Mouse (Mus musculus) kidney, embryonic 14.5 days (tissue): Measurements from ENCODE around the gene Tnni3. TPM values are rescaled to one million over a fixed set of nuclear protein-coding genes. Genes with fewer than 3 reads are reported as not detected.
"Not testable (repeated sequence)": the region's sequence is repeated elsewhere in the genome, so short reads cannot be mapped to it uniquely, and the experiment has no call there.

ENCODE experiments used
- ATAC-seq: fragments of 200-750 bp; cut with Nextera tagmentation; 2 replicates; pipeline ENCODE4 v1.8.0; 2017; ENCODE audit warnings: moderate number of reproducible peaks, mild to moderate bottlenecking, moderate TSS enrichment, moderate library complexity; ENCODE audit not compliant: low FRiP score, low TSS enrichment
- H3K27ac ChIP-seq: fragments of 300-500 bp; sonication (generic); 2 replicates; pipeline ENCODE4 v1.5.1; 2014; ENCODE audit warnings: low read depth, mild to moderate bottlenecking, low read length, moderate library complexity, mixed read lengths
- H3K27me3 ChIP-seq: fragments of 300-500 bp; sonication (generic); 2 replicates; pipeline ENCODE4 v1.6.1; 2014; ENCODE audit warnings: mild to moderate bottlenecking, low read length; ENCODE audit not compliant: control insufficient read depth, insufficient read depth
- H3K36me3 ChIP-seq: fragments of 300-500 bp; sonication (generic); 2 replicates; pipeline ENCODE4 v1.6.1; 2014; ENCODE audit warnings: low read length, mixed read lengths; ENCODE audit not compliant: control insufficient read depth, insufficient read depth
- H3K4me1 ChIP-seq: fragments of 300-500 bp; sonication (generic); 2 replicates; pipeline ENCODE4 v1.6.1; 2014; ENCODE audit warnings: low read length, mixed read lengths; ENCODE audit not compliant: control insufficient read depth, insufficient read depth
- H3K4me2 ChIP-seq: fragments of 300-500 bp; sonication (generic); replicated peaks from 2 replicates; pipeline ENCODE4 v1.6.1; 2014; ENCODE audit warnings: low read depth, mild to moderate bottlenecking, low read length
- H3K4me3 ChIP-seq: fragments of 300-500 bp; sonication (generic); 2 replicates; pipeline ENCODE4 v1.5.1; 2014; ENCODE audit warnings: mild to moderate bottlenecking, low read length
- H3K9ac ChIP-seq: fragments of 300-500 bp; sonication (generic); 2 replicates; pipeline ENCODE4 v1.6.1; 2014; ENCODE audit warnings: low read depth, mild to moderate bottlenecking, low read length, moderate library complexity
- H3K9me3 ChIP-seq: fragments of 300-500 bp; sonication (generic); 2 replicates; pipeline ENCODE4 v1.6.1; 2016; ENCODE audit warnings: low read length; ENCODE audit not compliant: control insufficient read depth
- WGBS: fragments of 180-500 bp; shearing (Covaris S2); extraction: QIAGEN DNeasy Blood & Tissue Kit; methylation state at CpG from one replicate; pipeline ENCODE4 v1.1.7; 2014; 5-methylcytosine and 5-hydroxymethylcytosine counted together
- polyA plus RNA-seq: library from polyadenylated mRNA; unstranded; fragments of >200 nt; fragmentation: Nextera tagmentation; extraction: Ambion mirVana; gene quantifications from 2 replicates; pipeline ENCODE4 v1.2.1, GENCODE M21; 2014

Gene Tnni3
- polyA plus RNA-seq, result 4.9 and 8.1 TPM in 2 replicates

GRCm38 (mm10) chr7:4524212-4524922, at the start of gene Tnni3:
Tnni3 (minus strand) TSS chr7:4524229.
- H3K9ac ChIP-seq, H3K27ac ChIP-seq, H3K27me3 ChIP-seq, ATAC-seq, H3K4me2 ChIP-seq, H3K9me3 ChIP-seq, H3K36me3 ChIP-seq, H3K4me3 ChIP-seq: not testable (repeated sequence)
- 75% methylated on average over 15 of the region's 15 CpGs for WGBS
- H3K4me1 ChIP-seq, result peaks cover 15% of the 10 kb centered on the region

- not testable (repeated sequence) for H3K4me3 ChIP-seq, H3K9me3 ChIP-seq, H3K36me3 ChIP-seq, H3K27ac ChIP-seq, H3K9ac ChIP-seq, H3K4me2 ChIP-seq, H3K4me1 ChIP-seq, H3K27me3 ChIP-seq, ATAC-seq
- 64% methylated on average over 1 of the region's 2 CpGs for WGBS
These were observed 48.3 kb upstream of the Tnni3 start for GRCm38 (mm10) chr7:4572361-4572760.

GRCm38 (mm10) chr7:4562660-4563059, 38.6 kb upstream of the Tnni3 start:
- Histone ChIP-seq H3K27ac (no peak overlapping the region), H3K4me1 (no peaks in the 10 kb centered on the region), H3K36me3 (no peaks in the 10 kb centered on the region), H3K9ac (no peak overlapping the region), H3K4me2 (no peak overlapping the region), H3K9me3 (no peaks in the 10 kb centered on the region), H3K4me3 (no peak overlapping the region), H3K27me3 (no peaks in the 10 kb centered on the region)
- ATAC-seq, result no peak
- 92% methylated on average over 3 of the region's 3 CpGs for WGBS

- 76% methylated on average over 6 of the region's 6 CpGs for WGBS
- Histone ChIP-seq H3K4me1 (no peaks in the 10 kb centered on the region), H3K9me3 (no peaks in the 10 kb centered on the region), H3K4me3 (no peak overlapping the region), H3K4me2 (no peak overlapping the region), H3K36me3 (no peaks in the 10 kb centered on the region), H3K27me3 (no peaks in the 10 kb centered on the region), H3K27ac (no peak overlapping the region), H3K9ac (no peak overlapping the region)
- ATAC-seq, result peak; percentile 32; the same call in 1 of the 2 replicates
These were observed 33.1 kb upstream of the Tnni3 start for GRCm38 (mm10) chr7:4557167-4557560.

- Histone ChIP-seq H3K4me3 (no peak overlapping the region), H3K27me3 (no peaks in the 10 kb centered on the region), H3K9ac (no peak overlapping the region), H3K36me3 (no peaks in the 10 kb centered on the region), H3K27ac (no peak overlapping the region), H3K4me2 (no peak overlapping the region), H3K4me1 (no peaks in the 10 kb centered on the region), H3K9me3 (no peaks in the 10 kb centered on the region)
- 23% methylated on average over 15 of the region's 15 CpGs for WGBS
- ATAC-seq, result peak; percentile 93
These were observed 32.5 kb upstream of the Tnni3 start for GRCm38 (mm10) chr7:4556256-4557166.

GRCm38 (mm10) chr7:4547221-4547641, 23.2 kb upstream of the Tnni3 start, which contains the start of gene Syt5:
Syt5 (minus strand) TSS chr7:4547541.
- Histone ChIP-seq H3K9ac (peak within 1 kb of the TSS; percentile 23; the same call in 1 of the 2 replicates), H3K4me3 (peak within 1 kb of the TSS; percentile 32), H3K4me2 (peak within 1 kb of the TSS; percentile 62), H3K9me3 (no peaks in the 10 kb centered on the region), H3K4me1 (no peaks in the 10 kb centered on the region), H3K27me3 (no peaks in the 10 kb centered on the region; the same call in 1 of the 2 replicates), H3K36me3 (no peaks in the 10 kb centered on the region), H3K27ac (no peak within 1 kb of the TSS)
- ATAC-seq, result peak; percentile 58
- 9% methylated on average over 33 of the region's 33 CpGs for WGBS

- Histone ChIP-seq H3K36me3 (no peaks in the 10 kb centered on the region), H3K4me1 (no peaks in the 10 kb centered on the region), H3K9me3 (no peaks in the 10 kb centered on the region), H3K27me3 (no peaks in the 10 kb centered on the region; the same call in 1 of the 2 replicates), H3K9ac (0 out of 2 replicates have a peak overlapping the region, but pooled peaks have one; percentile 23), H3K4me2 (peak overlapping the region; percentile 62), H3K27ac (no peak overlapping the region), H3K4me3 (peak overlapping the region; percentile 32)
- 3% methylated on average over 26 of the region's 26 CpGs for WGBS
- ATAC-seq, result peak; percentile 83
These were observed 22.6 kb upstream of the Tnni3 start for GRCm38 (mm10) chr7:4546591-4547131.

- ATAC-seq, result no peak
- Histone ChIP-seq H3K4me2 (no peak overlapping the region; the same call in 1 of the 2 replicates), H3K4me3 (no peak overlapping the region)
These were observed 22.0 kb upstream of the Tnni3 start for GRCm38 (mm10) chr7:4546050-4546449.

More at GRCm38 (mm10) chr7:4546050-4546449, 22.0 kb upstream of the Tnni3 start:
- H3K9me3 ChIP-seq, result no peaks in the 10 kb centered on the region
- no peaks in the 10 kb centered on the region for H3K4me1 ChIP-seq
- H3K36me3 ChIP-seq, result no peaks in the 10 kb centered on the region
- no peak overlapping the region for H3K9ac ChIP-seq
- WGBS, result 77% methylated on average over 15 of the region's 15 CpGs
- H3K27me3 ChIP-seq, result no peaks in the 10 kb centered on the region; the same call in 1 of the 2 replicates
- H3K27ac ChIP-seq, result no peak overlapping the region
